ENCODE assay signal across 18 mouse cellular contexts in genomic region chr9:23205304-23205703, GRCm38 (mm10). TPM values are rescaled to one million over a fixed set of nuclear protein-coding genes. Genes with fewer than 3 reads are reported as not detected.
"Had no signal": no experiment of that assay in that cellular context is flagged by ENCODE, and none has a peak within 500 bp of the region (broad histone marks: within the 10 kb centered on the region; RNA-seq: fewer than 3 reads in every experiment).

No protein-coding gene starts in this region.

- H3K27ac ChIP-seq: kidney, postnatal 0 days; limb, embryonic 12.5 days; liver, embryonic 13.5 days; lung, embryonic 15.5 days; macrophage; stomach, embryonic 15.5 days had no signal

- DNase-seq: kidney, adult 9 months; kidney, postnatal 36 days; layer of hippocampus, adult 9-11 months; layer of hippocampus, postnatal 36 days; liver; liver, embryonic 13.5 days; liver, postnatal 0 days; lung, postnatal 14 days; retina, postnatal 1 day; right cerebral cortex, postnatal 14 days; thymus, postnatal 36 days had no signal

- ATAC-seq: liver, postnatal 0 days had no signal

- H3K36me3 ChIP-seq: limb, embryonic 12.5 days; liver, embryonic 13.5 days; lung, embryonic 15.5 days; stomach, embryonic 15.5 days had no signal

- H3K9ac ChIP-seq: limb, embryonic 12.5 days; liver, embryonic 13.5 days; liver, postnatal 0 days; lung, embryonic 15.5 days; stomach, embryonic 15.5 days had no signal

- H3K4me1 ChIP-seq: liver, embryonic 13.5 days; stomach, embryonic 15.5 days had no signal

- H3K4me3 ChIP-seq: liver, embryonic 13.5 days; lung, embryonic 15.5 days; megakaryocyte, embryonic 14.5 days; stomach, embryonic 15.5 days had no signal

- H3K9me3 ChIP-seq: limb, embryonic 12.5 days; liver, embryonic 13.5 days; lung, embryonic 15.5 days; megakaryocyte, embryonic 14.5 days; stomach, embryonic 15.5 days had no signal

- H3K4me2 ChIP-seq: liver, embryonic 13.5 days; lung, embryonic 15.5 days had no signal

RNA-seq across cellular contexts. Expression of gene Bmper, which starts 17.6 kb away (rescaled TPM):
- total RNA-seq: neutrophil, adult 5-6 weeks had no signal
- polyA plus RNA-seq: macrophage had no signal
